Mouse (Mus musculus): ENCODE measurements around the gene Unc119b. TPM values are rescaled to one million over a fixed set of nuclear protein-coding genes. Genes with fewer than 3 reads are reported as not detected.

The Unc119b gene
- polyA plus RNA-seq, 1 experiment from 2014 or later, result 27.9 TPM

- ATAC-seq (ENCODE audit: low read depth), result no peak
- Histone ChIP-seq H3K27ac (ENCODE audit: low read depth, low read length) (no peak overlapping the region), H3K4me3 (ENCODE audit: low read depth, low read length) (no peak overlapping the region), H3K9ac (replicated peaks; ENCODE audit: low read depth, low read length) (no peak overlapping the region), H3K27me3 (ENCODE audit: control insufficient read depth, insufficient read depth, low read length) (no peaks in the 10 kb centered on the region), H3K4me2 (ENCODE audit: low read depth, low read length) (peak overlapping the region; percentile 5; the same call in 1 of the 2 replicates), H3K4me1 (ENCODE audit: control insufficient read depth, insufficient read depth, low read length) (peaks cover 11% of the 10 kb centered on the region), H3K9me3 (ENCODE audit: control insufficient read depth, low read length) (no peaks in the 10 kb centered on the region), H3K36me3 (ENCODE audit: control insufficient read depth, insufficient read depth, low read length) (peaks cover 23% of the 10 kb centered on the region)
- 95% methylated on average over 8 of the region's 8 CpGs for WGBS
Observed at GRCm38 (mm10) chr5:115132465-115132864, 2.3 kb downstream of the Unc119b start.

- no peak overlapping the region for H3K4me2 ChIP-seq (ENCODE audit: low read depth, low read length)
- no peak overlapping the region for H3K4me3 ChIP-seq (ENCODE audit: low read depth, low read length)
- peaks cover 39% of the 10 kb centered on the region for H3K36me3 ChIP-seq (ENCODE audit: control insufficient read depth, insufficient read depth, low read length)
- H3K27me3 ChIP-seq (ENCODE audit: control insufficient read depth, insufficient read depth, low read length), result no peaks in the 10 kb centered on the region
- ATAC-seq (ENCODE audit: low read depth), result no peak
- H3K4me1 ChIP-seq (ENCODE audit: control insufficient read depth, insufficient read depth, low read length), result peaks cover 13% of the 10 kb centered on the region
- no peak overlapping the region for H3K9ac ChIP-seq (replicated peaks; ENCODE audit: low read depth, low read length)
- H3K9me3 ChIP-seq (ENCODE audit: control insufficient read depth, low read length), result no peaks in the 10 kb centered on the region
- 93% methylated on average over 6 of the region's 6 CpGs for whole genome bisulfite sequencing
- H3K27ac ChIP-seq (ENCODE audit: low read depth, low read length), result no peak overlapping the region
Observed at GRCm38 (mm10) chr5:115129328-115129727, 5.4 kb downstream of the Unc119b start.

GRCm38 (mm10) chr5:115127421-115128179 is 7.2 kb downstream of the Unc119b start:
- Histone ChIP-seq H3K4me2 (ENCODE audit: low read depth, low read length) (no peak overlapping the region), H3K4me1 (ENCODE audit: control insufficient read depth, insufficient read depth, low read length) (peaks cover 3% of the 10 kb centered on the region; the same call in 1 of the 2 replicates), H3K4me3 (ENCODE audit: low read depth, low read length) (no peak overlapping the region), H3K27ac (ENCODE audit: low read depth, low read length) (no peak overlapping the region), H3K9ac (replicated peaks; ENCODE audit: low read depth, low read length) (no peak overlapping the region), H3K9me3 (ENCODE audit: control insufficient read depth, low read length) (no peaks in the 10 kb centered on the region), H3K27me3 (ENCODE audit: control insufficient read depth, insufficient read depth, low read length) (no peaks in the 10 kb centered on the region), H3K36me3 (ENCODE audit: control insufficient read depth, insufficient read depth, low read length) (peaks cover 39% of the 10 kb centered on the region)
- no peak for ATAC-seq (ENCODE audit: low read depth)
- 93% methylated on average over 22 of the region's 22 CpGs for WGBS

- no peaks in the 10 kb centered on the region for H3K27me3 ChIP-seq (ENCODE audit: control insufficient read depth, insufficient read depth, low read length)
- 92% methylated on average over 28 of the region's 28 CpGs for WGBS
- H3K4me1 ChIP-seq (ENCODE audit: control insufficient read depth, insufficient read depth, low read length), result peaks cover 3% of the 10 kb centered on the region; the same call in 1 of the 2 replicates
- no peak for ATAC-seq (ENCODE audit: low read depth)
- H3K36me3 ChIP-seq (ENCODE audit: control insufficient read depth, insufficient read depth, low read length), result peaks cover 39% of the 10 kb centered on the region
- H3K27ac ChIP-seq (ENCODE audit: low read depth, low read length), result no peak overlapping the region
- no peak overlapping the region for H3K4me3 ChIP-seq (ENCODE audit: low read depth, low read length)
- H3K9ac ChIP-seq (replicated peaks; ENCODE audit: low read depth, low read length), result no peak overlapping the region
- H3K4me2 ChIP-seq (ENCODE audit: low read depth, low read length), result no peak overlapping the region
- no peaks in the 10 kb centered on the region for H3K9me3 ChIP-seq (ENCODE audit: control insufficient read depth, low read length)
Observed at GRCm38 (mm10) chr5:115126578-115127312, 8.0 kb downstream of the Unc119b start.

- Histone ChIP-seq H3K4me2 (ENCODE audit: low read depth, low read length) (no peak overlapping the region), H3K27ac (ENCODE audit: low read depth, low read length) (peak overlapping the region; percentile 28; the same call in 1 of the 2 replicates), H3K4me3 (ENCODE audit: low read depth, low read length) (no peak overlapping the region), H3K9ac (replicated peaks; ENCODE audit: low read depth, low read length) (no peak overlapping the region), H3K4me1 (ENCODE audit: control insufficient read depth, insufficient read depth, low read length) (peaks cover 3% of the 10 kb centered on the region; the same call in 1 of the 2 replicates), H3K27me3 (ENCODE audit: control insufficient read depth, insufficient read depth, low read length) (no peaks in the 10 kb centered on the region), H3K9me3 (ENCODE audit: control insufficient read depth, low read length) (no peaks in the 10 kb centered on the region), H3K36me3 (ENCODE audit: control insufficient read depth, insufficient read depth, low read length) (peaks cover 39% of the 10 kb centered on the region)
- WGBS, result 20% methylated on average over 24 of the region's 24 CpGs
- ATAC-seq (ENCODE audit: low read depth), result peak; percentile 82
Observed at GRCm38 (mm10) chr5:115125211-115125871, 9.4 kb downstream of the Unc119b start.

GRCm38 (mm10) chr5:115124690-115125089 is 10.1 kb downstream of the Unc119b start:
- no peaks in the 10 kb centered on the region for H3K9me3 ChIP-seq (ENCODE audit: control insufficient read depth, low read length)
- H3K4me2 ChIP-seq (ENCODE audit: low read depth, low read length), result no peak overlapping the region
- H3K4me1 ChIP-seq (ENCODE audit: control insufficient read depth, insufficient read depth, low read length), result peaks cover 3% of the 10 kb centered on the region; the same call in 1 of the 2 replicates
- WGBS, result 95% methylated on average over 6 of the region's 6 CpGs
- no peaks in the 10 kb centered on the region for H3K27me3 ChIP-seq (ENCODE audit: control insufficient read depth, insufficient read depth, low read length)
- no peak overlapping the region for H3K27ac ChIP-seq (ENCODE audit: low read depth, low read length)
- H3K4me3 ChIP-seq (ENCODE audit: low read depth, low read length), result no peak overlapping the region
- no peak overlapping the region for H3K9ac ChIP-seq (replicated peaks; ENCODE audit: low read depth, low read length)
- H3K36me3 ChIP-seq (ENCODE audit: control insufficient read depth, insufficient read depth, low read length), result peaks cover 36% of the 10 kb centered on the region
- ATAC-seq (ENCODE audit: low read depth), result no peak

GRCm38 (mm10) chr5:115120978-115121377 is 13.8 kb downstream of the Unc119b start:
- peaks cover 5% of the 10 kb centered on the region; the same call in 1 of the 2 replicates for H3K4me1 ChIP-seq (ENCODE audit: control insufficient read depth, insufficient read depth, low read length)
- no peak for ATAC-seq (ENCODE audit: low read depth)
- WGBS, result 52% methylated on average over 5 of the region's 5 CpGs

GRCm38 (mm10) chr5:115118961-115119570 is 15.7 kb downstream of the Unc119b start, which contains the start of gene Acads:
TSS of gene Acads (minus strand) at chr5:115119346.
- H3K9ac ChIP-seq (replicated peaks; ENCODE audit: low read depth, low read length), result peak within 1 kb of the TSS; percentile 63
- H3K4me3 ChIP-seq (ENCODE audit: low read depth, low read length), result peak within 1 kb of the TSS; percentile 54
- 0 out of 2 replicates have a peak, but pooled peaks cover 3% of the 10 kb centered on the region for H3K4me1 ChIP-seq (ENCODE audit: control insufficient read depth, insufficient read depth, low read length)
- H3K4me2 ChIP-seq (ENCODE audit: low read depth, low read length), result peak within 1 kb of the TSS; percentile 72
- under 1% methylated on average over 37 of the region's 39 CpGs for WGBS
- H3K27ac ChIP-seq (ENCODE audit: low read depth, low read length), result no peak within 1 kb of the TSS
- ATAC-seq (ENCODE audit: low read depth), result peak; percentile 80
- no peaks in the 10 kb centered on the region for H3K27me3 ChIP-seq (ENCODE audit: control insufficient read depth, insufficient read depth, low read length)
- 0 out of 2 replicates have a peak, but pooled peaks cover 3% of the 10 kb centered on the region for H3K36me3 ChIP-seq (ENCODE audit: control insufficient read depth, insufficient read depth, low read length)
- H3K9me3 ChIP-seq (ENCODE audit: control insufficient read depth, low read length), result no peaks in the 10 kb centered on the region

More at GRCm38 (mm10) chr5:115120978-115121377, 13.8 kb downstream of the Unc119b start:
- peaks cover 5% of the 10 kb centered on the region; the same call in 1 of the 2 replicates for H3K36me3 ChIP-seq (ENCODE audit: control insufficient read depth, insufficient read depth, low read length)
- no peak overlapping the region for H3K4me2 ChIP-seq (ENCODE audit: low read depth, low read length)
- H3K4me3 ChIP-seq (ENCODE audit: low read depth, low read length), result no peak overlapping the region
- H3K27ac ChIP-seq (ENCODE audit: low read depth, low read length), result no peak overlapping the region
- H3K27me3 ChIP-seq (ENCODE audit: control insufficient read depth, insufficient read depth, low read length), result no peaks in the 10 kb centered on the region
- no peaks in the 10 kb centered on the region for H3K9me3 ChIP-seq (ENCODE audit: control insufficient read depth, low read length)
- no peak overlapping the region for H3K9ac ChIP-seq (replicated peaks; ENCODE audit: low read depth, low read length)

All from neural tube, embryonic 14.5 days (tissue).